Comparison of ENCODE assay signal across 8 mouse cellular contexts in genomic region chr9:25027581-25027980, GRCm38 (mm10).
A peak's percentile ranks its signal among the peaks of the same experiment; 100 is the strongest.
DNase-seq lines count a peak whose midpoint lies in the region; ATAC-seq lines count a peak whose summit lies in the region.

No protein-coding gene starts in this region.

- H3K9ac ChIP-seq in embryonic facial prominence, embryonic 11.5 days (replicated peaks; ENCODE audit: low read length) = no peak overlapping the region
- no peak overlapping the region for H3K9ac ChIP-seq in midbrain, embryonic 11.5 days (ENCODE audit: low read length)

- H3K36me3 ChIP-seq in embryonic facial prominence, embryonic 11.5 days (replicated peaks; ENCODE audit: control insufficient read depth, insufficient read depth, low read depth, low read length) = no peaks in the 10 kb centered on the region
- no peaks in the 10 kb centered on the region for H3K36me3 ChIP-seq in midbrain, embryonic 11.5 days (ENCODE audit: control insufficient read depth, insufficient read depth, low read length)

- intact Hi-C loops in heart, postnatal 14 days (cut with DNase I) = loop anchor here (2.0 to 5.0 kb wide), 2 partner anchors 91 to 255 kb away; partner anchors contain the start of gene Tbx20

- WGBS in embryonic facial prominence, embryonic 11.5 days = 8% methylated on average over 8 of the region's 8 CpGs
- WGBS in midbrain, embryonic 11.5 days = 10% methylated on average over 8 of the region's 8 CpGs

- H3K9me3 ChIP-seq in embryonic facial prominence, embryonic 11.5 days (replicated peaks; ENCODE audit: control insufficient read depth, low read length) = no peaks in the 10 kb centered on the region
- no peaks in the 10 kb centered on the region for H3K9me3 ChIP-seq in midbrain, embryonic 11.5 days (ENCODE audit: control insufficient read depth, low read length)

- ATAC-seq in embryonic facial prominence, embryonic 11.5 days (replicated peaks; ENCODE audit: insufficient number of reproducible peaks, low FRiP score, low TSS enrichment, low read depth) = no peak
- ATAC-seq in midbrain, embryonic 11.5 days (ENCODE audit: low FRiP score) = peak; percentile 54; the same call in 1 of the 2 replicates

- DNase-seq in ovary, postnatal 10 days (ENCODE audit: low spot score) = peak; percentile 15
- DNase-seq in ovary, adult 18-20 months (ENCODE audit: low spot score) = no peak
- DNase-seq in adrenal gland, postnatal 14 days = peak; percentile 61
- peak; percentile 81 for DNase-seq in embryonic facial prominence, embryonic 11.5 days (ENCODE audit: low spot score)
- peak; percentile 58 to 81 for DNase-seq in heart, postnatal 14 days
- peak; percentile 68 to 70 for DNase-seq in layer of hippocampus, postnatal 14 days (ENCODE audit: low spot score in 2 of 2)
- DNase-seq in midbrain, embryonic 11.5 days (ENCODE audit: low spot score, missing footprints) = peak; percentile 93
- peak; percentile 70 for DNase-seq in testis, postnatal 10 days (ENCODE audit: low spot score)

- H3K27me3 ChIP-seq in embryonic facial prominence, embryonic 11.5 days (ENCODE audit: control insufficient read depth, insufficient read depth, low read length) = no peaks in the 10 kb centered on the region
- H3K27me3 ChIP-seq in midbrain, embryonic 11.5 days (ENCODE audit: control insufficient read depth, insufficient read depth, low read length) = no peaks in the 10 kb centered on the region

- no peaks in the 10 kb centered on the region for H3K4me1 ChIP-seq in embryonic facial prominence, embryonic 11.5 days (ENCODE audit: control insufficient read depth, insufficient read depth, low read length)
- H3K4me1 ChIP-seq in midbrain, embryonic 11.5 days (ENCODE audit: control insufficient read depth, insufficient read depth, low read length) = no peaks in the 10 kb centered on the region

- H3K4me2 ChIP-seq in embryonic facial prominence, embryonic 11.5 days (ENCODE audit: low read depth, low read length) = no peak overlapping the region
- no peak overlapping the region for H3K4me2 ChIP-seq in midbrain, embryonic 11.5 days

- no peak overlapping the region for H3K27ac ChIP-seq in embryonic facial prominence, embryonic 11.5 days (replicated peaks; ENCODE audit: low read depth, low read length)
- H3K27ac ChIP-seq in midbrain, embryonic 11.5 days (ENCODE audit: low read depth, low read length) = no peak overlapping the region

- H3K4me3 ChIP-seq in embryonic facial prominence, embryonic 11.5 days (ENCODE audit: low read depth, low read length) = no peak overlapping the region
- no peak overlapping the region for H3K4me3 ChIP-seq in midbrain, embryonic 11.5 days (ENCODE audit: low read depth, low read length)
